Mouse (Mus musculus) embryonic facial prominence, embryonic 10.5 days (tissue): ENCODE measurements around the gene Wiz. TPM values are rescaled to one million over a fixed set of nuclear protein-coding genes. Genes with fewer than 3 reads are reported as not detected.

ENCODE experiments used
- DNase-seq: peaks from one replicate; pipeline ENCODE4 v3.0.0-alpha.2; 2017; ENCODE audit warnings: low spot score
- H3K27ac ChIP-seq: fragments of 300-500 bp; sonication (generic); replicated peaks from 2 replicates; pipeline ENCODE4 v1.5.1; 2016; ENCODE audit warnings: mild to moderate bottlenecking
- H3K27me3 ChIP-seq: fragments of 300-500 bp; sonication (generic); replicated peaks from 2 replicates; pipeline ENCODE4 v1.6.1; 2016; ENCODE audit warnings: low read depth, mild to moderate bottlenecking; ENCODE audit not compliant: poor library complexity, severe bottlenecking
- H3K36me3 ChIP-seq: fragments of 300-500 bp; sonication (generic); replicated peaks from 2 replicates; pipeline ENCODE4 v1.6.1; 2016; ENCODE audit warnings: mild to moderate bottlenecking, moderate library complexity
- H3K4me1 ChIP-seq: fragments of 300-500 bp; sonication (generic); 2 replicates; pipeline ENCODE4 v1.6.1; 2016
- H3K4me3 ChIP-seq: fragments of 300-500 bp; sonication (generic); 2 replicates; pipeline ENCODE4 v1.5.1; 2016; ENCODE audit warnings: mild to moderate bottlenecking, moderate library complexity
- H3K9me3 ChIP-seq: fragments of 300-500 bp; sonication (generic); 2 replicates; pipeline ENCODE4 v1.6.1; 2016; ENCODE audit warnings: mild to moderate bottlenecking
- WGBS: fragments of 180-500 bp; shearing (Covaris S2); methylation state at CpG from one replicate; pipeline ENCODE4 v1.1.7; 2016; 5-methylcytosine and 5-hydroxymethylcytosine counted together
- polyA plus RNA-seq: library from polyadenylated mRNA; unstranded; fragments of >200 nt; fragmentation: Nextera tagmentation; extraction: Ambion mirVana; gene quantifications from 2 replicates; pipeline ENCODE4 v1.2.1, GENCODE M21; 2016

Gene Wiz
- polyA plus RNA-seq, 1 experiment from 2014 or later: 35.2 TPM

DNA sequence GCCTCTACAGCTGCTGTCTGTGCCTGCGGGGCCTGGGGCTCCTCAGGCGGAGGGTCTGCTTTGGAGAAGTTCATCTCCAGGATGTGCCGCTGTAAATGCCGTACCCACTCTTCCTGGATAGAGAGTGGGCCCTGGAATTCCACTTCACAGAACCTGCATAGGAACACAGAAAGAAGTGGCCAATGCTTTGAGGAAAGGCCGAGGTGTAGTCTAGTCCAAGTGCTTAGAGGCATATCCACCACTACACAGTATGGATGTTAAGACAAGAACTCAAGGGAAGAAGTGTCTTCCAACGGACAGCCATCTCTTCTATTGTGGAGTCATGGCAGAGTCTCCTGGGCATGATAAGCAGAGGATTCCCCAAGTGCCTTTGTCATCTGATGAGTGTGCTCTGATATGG lies 34.2 kb downstream of the Wiz start:
- H3K4me1 ChIP-seq: 0 out of 2 replicates have a peak, but pooled peaks cover 6% of the 10 kb centered on the region
- WGBS: 88% methylated on average over 6 of the region's 6 CpGs
- H3K36me3 ChIP-seq: peaks cover 72% of the 10 kb centered on the region
- H3K27me3 ChIP-seq: no peaks in the 10 kb centered on the region
- no peak overlapping the region for H3K4me3 ChIP-seq
- H3K9me3 ChIP-seq: no peaks in the 10 kb centered on the region
- H3K27ac ChIP-seq: no peak overlapping the region
- no peak for DNase-seq

DNA sequence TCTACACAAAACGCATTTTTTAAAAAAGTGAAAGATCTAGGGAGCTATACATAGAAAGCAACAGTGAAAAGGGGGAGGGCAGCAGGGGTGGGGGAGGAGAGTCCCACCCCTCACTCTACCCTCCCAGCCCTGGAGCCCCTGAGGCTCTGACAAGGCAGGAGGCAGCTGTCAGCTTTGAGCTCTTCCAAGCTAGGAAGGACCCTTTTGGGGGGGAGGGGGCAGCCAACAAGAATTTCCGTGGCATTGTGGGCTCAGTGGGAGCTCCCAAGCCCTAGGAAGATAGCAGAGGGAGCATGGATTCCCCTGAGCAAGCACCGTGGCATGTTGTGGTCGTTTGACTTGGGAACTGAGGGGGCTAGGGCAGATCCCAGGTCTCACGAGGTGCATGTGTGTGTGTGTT lies 35.0 kb downstream of the Wiz start:
- no peak overlapping the region for H3K4me3 ChIP-seq
- DNase-seq: no peak
- 57% methylated on average over 5 of the region's 5 CpGs for WGBS
- no peak overlapping the region for H3K27ac ChIP-seq
- H3K27me3 ChIP-seq: no peaks in the 10 kb centered on the region
- peaks cover 63% of the 10 kb centered on the region for H3K36me3 ChIP-seq
- H3K9me3 ChIP-seq: no peaks in the 10 kb centered on the region
- H3K4me1 ChIP-seq: peaks cover 14% of the 10 kb centered on the region

DNA sequence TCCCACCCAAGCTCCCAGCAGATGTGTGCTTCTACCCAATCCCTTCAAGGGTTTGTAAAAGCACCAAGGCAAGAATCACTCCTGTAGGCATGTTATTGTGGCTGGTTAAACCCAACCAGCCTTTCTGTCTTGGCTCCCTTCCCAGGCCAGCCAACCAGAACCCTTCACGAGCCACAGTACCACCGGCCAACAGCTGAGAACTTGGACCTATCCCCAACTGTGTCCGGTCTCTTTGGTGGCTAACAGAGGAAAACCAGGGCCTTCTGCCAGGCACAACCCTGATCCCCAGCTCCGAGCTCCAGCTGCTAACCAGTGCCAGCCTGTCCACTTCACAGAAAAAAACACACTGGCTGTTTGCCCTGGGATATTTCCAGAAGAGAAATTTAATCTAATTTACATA lies 35.5 kb downstream of the Wiz start:
- DNase-seq: no peak
- peaks cover 58% of the 10 kb centered on the region for H3K36me3 ChIP-seq
- no peaks in the 10 kb centered on the region for H3K9me3 ChIP-seq
- no peaks in the 10 kb centered on the region for H3K27me3 ChIP-seq
- no peak overlapping the region for H3K4me3 ChIP-seq
- 81% methylated on average over 4 of the region's 4 CpGs for WGBS
- peaks cover 19% of the 10 kb centered on the region for H3K4me1 ChIP-seq
- no peak overlapping the region for H3K27ac ChIP-seq

DNA sequence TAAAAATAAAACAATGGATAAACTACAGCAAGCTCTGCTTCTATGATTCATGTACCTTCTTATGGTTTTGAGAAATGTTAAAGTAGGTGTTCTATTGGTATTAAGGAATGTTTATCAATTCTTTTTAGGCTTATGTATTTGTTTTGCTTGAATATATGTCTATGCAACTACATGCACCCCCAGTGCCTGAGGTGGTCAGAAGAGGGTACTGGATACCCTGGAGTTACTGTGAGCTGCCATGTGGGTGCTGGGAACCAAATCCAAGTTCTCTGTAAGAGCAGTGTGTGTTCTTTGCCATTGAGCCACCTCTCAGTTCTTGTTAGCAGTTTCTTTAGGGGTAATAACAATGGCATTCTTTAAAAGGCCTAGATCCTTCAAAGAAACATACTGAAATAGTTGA lies 37.5 kb downstream of the Wiz start:
- no peak overlapping the region for H3K27ac ChIP-seq
- no peak overlapping the region; the same call in 1 of the 2 replicates for H3K4me3 ChIP-seq
- peaks cover 21% of the 10 kb centered on the region for H3K4me1 ChIP-seq
- no peaks in the 10 kb centered on the region for H3K27me3 ChIP-seq
- DNase-seq: no peak
- H3K9me3 ChIP-seq: no peaks in the 10 kb centered on the region
- H3K36me3 ChIP-seq: peaks cover 38% of the 10 kb centered on the region

DNA sequence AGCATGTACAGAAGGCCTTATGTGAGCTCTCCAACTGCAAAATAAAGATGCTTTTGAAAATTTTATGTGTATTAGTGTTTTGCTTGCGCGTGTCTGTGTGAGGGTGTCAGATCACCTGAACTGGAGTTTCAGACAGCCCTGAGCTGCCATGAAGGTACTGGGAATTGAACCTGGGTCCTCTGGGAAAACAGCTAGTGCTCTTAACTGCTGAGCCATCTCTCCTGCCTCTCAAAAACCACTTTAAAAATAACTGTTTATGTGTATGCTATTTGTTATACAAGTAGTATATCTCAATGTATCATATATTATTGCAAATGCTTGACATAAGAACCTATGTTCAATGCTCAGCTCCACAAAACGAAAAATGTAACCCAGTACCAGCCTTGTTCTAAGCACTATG lies 38.0 kb downstream of the Wiz start:
- Histone ChIP-seq H3K9me3 (no peaks in the 10 kb centered on the region), H3K27me3 (no peaks in the 10 kb centered on the region), H3K36me3 (peaks cover 34% of the 10 kb centered on the region), H3K4me1 (peaks cover 21% of the 10 kb centered on the region), H3K27ac (no peak overlapping the region), H3K4me3 (peak overlapping the region; percentile 89)
- DNase-seq: no peak
- 73% methylated on average over 3 of the region's 3 CpGs for WGBS

DNA sequence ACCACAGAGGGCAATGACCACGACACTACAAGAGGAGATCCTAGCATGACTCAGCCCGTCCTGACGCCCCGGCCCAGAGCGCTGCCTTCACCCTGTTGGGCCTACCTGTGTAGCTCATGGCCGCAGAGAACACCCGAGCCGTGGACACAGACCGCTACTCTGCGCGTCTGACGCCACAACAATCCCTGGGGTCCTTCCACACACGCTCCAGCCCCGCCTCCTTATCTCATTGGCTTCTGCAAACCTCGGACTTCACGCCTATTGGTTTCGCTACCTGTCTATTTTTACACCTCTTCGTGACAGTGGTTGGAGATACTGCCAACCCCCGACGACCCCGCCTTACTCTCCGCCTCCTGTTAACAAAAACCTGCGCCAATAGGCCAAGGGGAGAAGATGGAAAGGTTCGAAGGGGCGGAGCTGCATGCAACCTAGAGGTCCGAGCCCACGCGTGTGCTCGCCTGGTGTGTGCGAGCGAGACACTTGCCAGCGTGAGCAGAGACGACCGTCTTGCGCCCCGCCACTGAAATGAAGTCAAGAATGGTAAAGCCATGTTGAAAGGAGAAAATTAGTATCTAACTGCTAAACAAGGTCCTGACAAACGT lies 38.8 kb downstream of the Wiz start, which contains the start of gene Akap8l:
Akap8l (minus strand) TSS at position 226 of the 602 bp plus-strand sequence.
- Histone ChIP-seq H3K27ac (peak within 1 kb of the TSS; percentile 90), H3K36me3 (peaks cover 26% of the 10 kb centered on the region), H3K9me3 (no peaks in the 10 kb centered on the region), H3K4me1 (peaks cover 21% of the 10 kb centered on the region), H3K27me3 (no peaks in the 10 kb centered on the region), H3K4me3 (peak within 1 kb of the TSS; percentile 89)
- peak; percentile 94 for DNase-seq
- under 1% methylated on average over 37 of the region's 37 CpGs for WGBS

DNA sequence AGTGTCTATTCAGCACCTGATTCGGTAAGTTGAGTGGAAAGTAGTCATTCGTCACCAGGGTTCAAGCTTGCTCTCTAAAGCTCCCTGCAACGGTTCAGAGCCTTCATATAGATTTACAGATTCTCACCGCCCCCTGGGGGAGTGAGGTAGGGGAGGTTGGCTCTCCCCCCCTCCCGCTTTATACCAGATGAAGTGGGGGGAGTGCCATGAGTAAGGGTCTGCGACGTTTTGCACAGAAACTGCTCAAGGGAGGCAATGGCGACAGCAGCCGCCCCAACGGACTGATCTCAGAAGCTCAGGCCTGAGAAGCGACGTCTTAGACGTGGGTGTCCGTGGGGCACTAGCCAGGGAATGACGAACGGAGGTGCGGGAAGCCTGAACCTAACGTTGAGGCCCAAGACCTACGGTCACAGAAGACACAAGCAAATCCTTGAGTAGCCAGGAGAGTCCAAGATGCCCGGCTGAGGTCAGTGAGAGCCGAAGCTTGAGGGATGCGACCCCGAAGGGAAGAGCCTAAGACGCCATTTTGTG lies 39.3 kb downstream of the Wiz start:
- Histone ChIP-seq H3K9me3 (no peaks in the 10 kb centered on the region), H3K36me3 (peaks cover 23% of the 10 kb centered on the region), H3K4me1 (peaks cover 21% of the 10 kb centered on the region), H3K27ac (peak overlapping the region; percentile 90), H3K4me3 (peak overlapping the region; percentile 89), H3K27me3 (no peaks in the 10 kb centered on the region)
- no peak for DNase-seq
- under 1% methylated on average over 24 of the region's 24 CpGs for WGBS

DNA sequence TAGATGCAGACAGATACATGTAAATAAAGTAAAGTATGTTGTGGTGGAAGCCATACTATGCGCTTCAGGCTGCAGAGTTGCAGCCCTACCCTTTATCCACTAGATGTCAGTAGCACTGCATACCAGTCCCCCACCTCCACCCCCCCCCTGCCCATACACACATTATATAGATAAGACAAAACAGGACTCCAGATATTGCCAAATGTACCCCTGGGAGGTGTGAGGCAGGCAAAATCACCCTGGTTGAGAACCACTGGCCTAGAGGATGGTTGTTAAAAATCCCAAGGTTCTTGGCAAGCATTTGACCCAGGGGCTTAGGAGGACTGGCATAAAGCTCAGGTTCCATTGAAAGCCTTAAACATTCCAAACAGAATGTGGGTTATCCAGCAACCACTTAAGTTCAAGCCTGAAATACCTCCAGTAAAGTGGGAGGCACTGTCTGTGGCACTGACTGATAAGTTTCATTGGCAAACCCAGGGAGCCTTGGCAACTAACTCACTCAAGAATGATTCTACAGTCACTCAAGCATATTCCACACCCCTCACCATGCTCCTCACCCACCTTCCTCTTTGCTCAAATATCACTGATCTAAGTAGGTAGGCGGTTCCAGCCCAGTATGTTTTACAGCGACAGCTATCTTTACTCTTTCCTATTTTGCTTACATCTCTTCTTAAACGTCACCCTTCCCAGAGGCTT lies 40.1 kb downstream of the Wiz start:
- Histone ChIP-seq H3K27me3 (no peaks in the 10 kb centered on the region), H3K36me3 (peaks cover 23% of the 10 kb centered on the region), H3K4me1 (peaks cover 19% of the 10 kb centered on the region), H3K27ac (peak overlapping the region; percentile 90; the same call in 1 of the 2 replicates), H3K9me3 (no peaks in the 10 kb centered on the region), H3K4me3 (peak overlapping the region; percentile 89)
- 15% methylated on average over 4 of the region's 4 CpGs for WGBS
- peak; percentile 61 for DNase-seq

DNA sequence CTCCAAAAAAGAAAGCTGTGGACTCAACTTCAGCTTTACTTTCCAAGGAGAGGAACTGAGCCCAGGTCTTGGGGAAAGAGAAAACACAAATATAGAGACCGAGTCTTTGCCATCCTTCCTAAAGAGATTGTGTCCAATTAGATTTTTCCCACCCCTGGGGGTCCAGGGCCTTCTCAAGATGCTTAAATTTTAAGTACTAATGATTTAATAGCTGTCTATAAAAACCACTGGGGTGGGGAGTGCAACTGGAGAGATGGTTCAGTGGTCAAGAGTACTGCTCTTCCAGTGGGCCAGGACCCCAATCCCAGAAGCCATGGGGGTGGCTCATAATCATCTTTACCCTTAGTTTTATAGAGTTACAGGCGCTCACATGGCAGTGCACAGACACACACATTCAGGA lies 40.8 kb downstream of the Wiz start:
- peaks cover 23% of the 10 kb centered on the region for H3K36me3 ChIP-seq
- H3K27me3 ChIP-seq: no peaks in the 10 kb centered on the region
- WGBS: 88% methylated on average over 2 of the region's 2 CpGs
- no peak overlapping the region for H3K4me3 ChIP-seq
- H3K27ac ChIP-seq: no peak overlapping the region
- H3K4me1 ChIP-seq: peaks cover 19% of the 10 kb centered on the region
- no peak for DNase-seq
- H3K9me3 ChIP-seq: no peaks in the 10 kb centered on the region

DNA sequence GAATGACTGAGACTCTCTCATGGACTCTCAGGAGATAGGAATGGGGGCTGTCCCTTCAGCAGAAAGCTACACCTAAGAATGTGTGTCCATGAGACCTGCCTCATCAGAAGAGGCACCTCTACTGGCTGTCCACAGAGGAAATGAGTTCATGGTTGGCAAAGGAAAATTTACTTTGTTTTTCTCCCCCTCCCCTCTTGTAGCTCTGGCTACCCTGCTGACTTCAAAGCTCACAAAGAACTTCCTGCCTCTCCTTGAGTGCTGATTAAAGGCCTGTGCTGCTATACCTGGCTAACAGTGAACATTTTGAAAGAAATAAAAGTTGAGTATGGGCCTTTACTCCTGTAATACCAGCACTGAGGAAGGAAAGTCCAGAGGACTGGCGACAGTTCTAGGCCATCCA lies 48.1 kb downstream of the Wiz start:
- H3K27me3 ChIP-seq: no peaks in the 10 kb centered on the region
- no peak overlapping the region for H3K27ac ChIP-seq
- no peaks in the 10 kb centered on the region for H3K9me3 ChIP-seq
- no peak overlapping the region for H3K4me3 ChIP-seq
- DNase-seq: no peak
- WGBS: 92% methylated on average over 1 of the region's 1 CpGs
- H3K36me3 ChIP-seq: peaks cover 72% of the 10 kb centered on the region
- no peaks in the 10 kb centered on the region for H3K4me1 ChIP-seq

DNA sequence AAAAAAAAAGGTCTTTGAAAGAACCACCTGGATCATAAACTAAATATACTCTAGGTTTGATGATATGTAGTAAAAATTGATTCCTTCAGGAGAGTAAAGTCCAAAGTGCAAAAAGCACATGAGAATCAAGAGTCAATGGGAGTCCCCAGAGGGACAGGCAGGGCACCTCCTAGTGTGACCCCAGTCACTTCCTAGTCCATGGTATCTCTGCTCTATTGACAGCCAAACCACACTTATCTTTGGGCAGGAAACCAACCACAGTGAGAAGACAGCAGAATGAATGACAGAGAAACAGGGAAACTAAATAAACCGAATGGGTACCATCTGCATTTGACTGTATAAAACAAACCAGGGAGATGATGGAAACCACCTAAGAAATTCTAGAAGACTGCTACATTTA lies 49.1 kb downstream of the Wiz start:
- no peaks in the 10 kb centered on the region for H3K9me3 ChIP-seq
- peaks cover 81% of the 10 kb centered on the region for H3K36me3 ChIP-seq
- H3K27ac ChIP-seq: no peak overlapping the region
- WGBS: 71% methylated on average over 1 of the region's 1 CpGs
- no peaks in the 10 kb centered on the region for H3K4me1 ChIP-seq
- DNase-seq: no peak
- H3K4me3 ChIP-seq: no peak overlapping the region
- H3K27me3 ChIP-seq: no peaks in the 10 kb centered on the region

DNA sequence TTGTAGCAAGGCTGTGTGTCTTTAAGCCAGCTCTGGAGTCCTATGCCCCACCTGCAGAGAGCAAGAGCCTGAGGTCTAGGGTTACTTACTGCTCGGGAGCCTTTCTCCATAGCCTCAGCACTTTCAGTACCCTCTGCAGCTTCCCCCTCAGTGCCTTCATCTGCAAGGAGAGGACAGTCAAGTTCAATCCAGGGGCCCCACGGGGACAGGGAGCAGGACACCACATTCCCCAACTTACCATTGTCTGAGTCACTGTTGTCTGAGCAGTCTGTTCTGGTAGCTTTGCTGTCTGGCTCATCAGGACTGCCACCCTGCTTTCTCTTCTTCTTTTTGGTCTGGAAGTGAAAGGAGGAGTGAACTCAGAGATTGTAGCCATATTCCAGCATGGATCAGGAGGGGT lies 53.4 kb downstream of the Wiz start:
- Histone ChIP-seq H3K27me3 (no peaks in the 10 kb centered on the region), H3K36me3 (peaks cover 88% of the 10 kb centered on the region), H3K4me3 (no peak overlapping the region), H3K4me1 (no peaks in the 10 kb centered on the region), H3K9me3 (no peaks in the 10 kb centered on the region), H3K27ac (no peak overlapping the region)
- 81% methylated on average over 2 of the region's 2 CpGs for WGBS
- no peak for DNase-seq

DNA sequence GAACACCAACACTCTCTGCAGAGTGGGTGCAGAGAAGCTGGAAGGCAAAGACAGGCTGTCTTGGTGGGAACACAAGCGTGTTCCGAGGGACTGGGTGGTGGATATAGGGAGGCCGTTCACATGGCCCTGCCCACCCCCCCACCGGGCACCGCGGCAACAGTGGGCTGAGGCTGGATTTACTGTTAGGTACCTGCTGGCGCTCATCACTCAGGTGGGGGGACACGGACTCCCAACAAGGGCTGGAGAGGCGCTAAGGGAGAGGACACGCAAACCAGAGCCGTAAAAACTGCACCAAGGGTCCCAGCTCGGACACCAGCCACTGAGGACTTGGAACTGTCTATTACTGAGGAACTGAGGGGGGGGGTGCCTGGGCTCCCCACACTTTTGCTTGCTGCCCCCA lies 54.3 kb downstream of the Wiz start:
- no peak overlapping the region for H3K27ac ChIP-seq
- no peak overlapping the region for H3K4me3 ChIP-seq
- no peaks in the 10 kb centered on the region for H3K4me1 ChIP-seq
- no peaks in the 10 kb centered on the region for H3K27me3 ChIP-seq
- H3K9me3 ChIP-seq: no peaks in the 10 kb centered on the region
- H3K36me3 ChIP-seq: peaks cover 92% of the 10 kb centered on the region
- DNase-seq: no peak
- WGBS: 93% methylated on average over 12 of the region's 12 CpGs
